24 mouse cellular contexts compared by ENCODE assay signal in genomic region chr5:111575376-111575775, GRCm38 (mm10).
A peak's percentile ranks its signal among the peaks of the same experiment; 100 is the strongest.
DNase-seq lines count a peak whose midpoint lies in the region; ATAC-seq and TF ChIP-seq lines count a peak whose summit lies in the region.
"Had no signal": no experiment of that assay in that cellular context is flagged by ENCODE, and none has a peak within 500 bp of the region (broad histone marks: within the 10 kb centered on the region; RNA-seq: fewer than 3 reads in every experiment).

No protein-coding gene starts in this region.

- H3K27me3 ChIP-seq in forebrain, embryonic 10.5 days (ENCODE audit: poor library complexity, severe bottlenecking) = peaks cover 54% of the 10 kb centered on the region
- H3K27me3 ChIP-seq in forebrain, embryonic 12.5 days = peaks cover 13% of the 10 kb centered on the region; the same call in 1 of the 2 replicates
- H3K27me3 ChIP-seq in stomach, embryonic 16.5 days (ENCODE audit: control insufficient read depth, insufficient read depth, low read length) = no peaks in the 10 kb centered on the region
- no peaks in the 10 kb centered on the region for H3K27me3 ChIP-seq in stomach, postnatal 0 days (ENCODE audit: control insufficient read depth, insufficient read depth, low read length)
- H3K27me3 ChIP-seq: embryonic facial prominence, embryonic 12.5 days; embryonic facial prominence, embryonic 15.5 days had no signal

- no peak overlapping the region for H3K4me2 ChIP-seq in forebrain, embryonic 12.5 days
- H3K4me2 ChIP-seq in stomach, embryonic 16.5 days (ENCODE audit: low read depth, low read length) = no peak overlapping the region
- H3K4me2 ChIP-seq in stomach, postnatal 0 days (replicated peaks; ENCODE audit: low read depth) = no peak overlapping the region
- H3K4me2 ChIP-seq: embryonic facial prominence, embryonic 12.5 days; embryonic facial prominence, embryonic 15.5 days; heart, embryonic 12.5 days; heart, embryonic 15.5 days; hindbrain, embryonic 14.5 days had no signal

- no peak overlapping the region for H3K4me3 ChIP-seq in forebrain, embryonic 10.5 days
- H3K4me3 ChIP-seq in forebrain, embryonic 12.5 days (replicated peaks) = no peak overlapping the region
- no peak overlapping the region for H3K4me3 ChIP-seq in stomach, embryonic 16.5 days (replicated peaks; ENCODE audit: low read length)
- no peak overlapping the region for H3K4me3 ChIP-seq in stomach, postnatal 0 days (ENCODE audit: low read depth, low read length)
- H3K4me3 ChIP-seq: embryonic facial prominence, embryonic 12.5 days; embryonic facial prominence, embryonic 15.5 days; heart, embryonic 12.5 days; heart, embryonic 15.5 days had no signal

- no peak for DNase-seq in forebrain, embryonic 10.5 days (ENCODE audit: extremely low spot score, low spot score)
- peak; percentile 15 for DNase-seq in kidney, adult 11 months
- no peak for DNase-seq in kidney, postnatal 25 days
- peak; percentile 51 for DNase-seq in kidney, adult 9 months
- DNase-seq in kidney, postnatal 10 days = no peak
- DNase-seq in stomach, postnatal 0 days (ENCODE audit: low spot score) = no peak
- DNase-seq: adrenal gland, adult 8-10 months; adrenal gland, postnatal 25 days; cerebellum, adult 11-12 months; cerebellum, adult 8-10 months; cerebellum, postnatal 10 days; gastrocnemius, postnatal 25 days; heart, adult 18-20 months; heart, postnatal 10 days; heart, postnatal 36 days had no signal

- H3K36me3 ChIP-seq in forebrain, embryonic 10.5 days (replicated peaks) = no peaks in the 10 kb centered on the region
- H3K36me3 ChIP-seq in forebrain, embryonic 12.5 days (replicated peaks) = no peaks in the 10 kb centered on the region
- H3K36me3 ChIP-seq in stomach, embryonic 16.5 days (ENCODE audit: control insufficient read depth, insufficient read depth, low read length) = no peaks in the 10 kb centered on the region
- no peaks in the 10 kb centered on the region for H3K36me3 ChIP-seq in stomach, postnatal 0 days (ENCODE audit: control insufficient read depth, insufficient read depth, low read length)
- H3K36me3 ChIP-seq: embryonic facial prominence, embryonic 12.5 days; embryonic facial prominence, embryonic 15.5 days; heart, embryonic 12.5 days; heart, embryonic 15.5 days had no signal

- no peaks in the 10 kb centered on the region for H3K9me3 ChIP-seq in forebrain, embryonic 10.5 days
- no peaks in the 10 kb centered on the region for H3K9me3 ChIP-seq in forebrain, embryonic 12.5 days
- H3K9me3 ChIP-seq in stomach, embryonic 16.5 days (replicated peaks; ENCODE audit: control insufficient read depth, low read length) = no peaks in the 10 kb centered on the region
- H3K9me3 ChIP-seq in stomach, postnatal 0 days (ENCODE audit: control insufficient read depth, low read length) = no peaks in the 10 kb centered on the region
- H3K9me3 ChIP-seq: embryonic facial prominence, embryonic 12.5 days; embryonic facial prominence, embryonic 15.5 days; heart, embryonic 12.5 days; heart, embryonic 15.5 days had no signal

- H3K9ac ChIP-seq in forebrain, embryonic 12.5 days = no peak overlapping the region
- H3K9ac ChIP-seq in stomach, embryonic 16.5 days (ENCODE audit: low read length) = no peak overlapping the region
- H3K9ac ChIP-seq in stomach, postnatal 0 days (ENCODE audit: low read length) = no peak overlapping the region
- H3K9ac ChIP-seq: embryonic facial prominence, embryonic 12.5 days; embryonic facial prominence, embryonic 15.5 days; heart, embryonic 12.5 days; heart, embryonic 15.5 days; hindbrain, embryonic 14.5 days had no signal

- peak overlapping the region; percentile 78 for H3K27ac ChIP-seq in forebrain, embryonic 10.5 days
- H3K27ac ChIP-seq in forebrain, embryonic 12.5 days = no peak overlapping the region
- peak overlapping the region; percentile 70; the same call in 1 of the 2 replicates for H3K27ac ChIP-seq in stomach, embryonic 16.5 days (ENCODE audit: low read length)
- no peak overlapping the region for H3K27ac ChIP-seq in stomach, postnatal 0 days (replicated peaks)
- H3K27ac ChIP-seq: heart, embryonic 15.5 days; hindbrain, embryonic 14.5 days had no signal

- ATAC-seq in forebrain, embryonic 12.5 days (ENCODE audit: low FRiP score) = no peak
- no peak for ATAC-seq in stomach, embryonic 16.5 days (ENCODE audit: insufficient read depth, low FRiP score)
- ATAC-seq in stomach, postnatal 0 days (ENCODE audit: low FRiP score, low TSS enrichment) = no peak
- ATAC-seq: activated CD4-positive, CD25-positive, alpha-beta regulatory T cell, adult 4 months; forebrain, embryonic 14.5 days had no signal

- TF ChIP-seq EP300 in stomach, postnatal 0 days (optimal IDR thresholded peaks at IDR 0.05) = no peak

- peaks cover 89% of the 10 kb centered on the region for H3K4me1 ChIP-seq in forebrain, embryonic 10.5 days
- peaks cover 80% of the 10 kb centered on the region for H3K4me1 ChIP-seq in forebrain, embryonic 12.5 days
- H3K4me1 ChIP-seq in stomach, embryonic 16.5 days (ENCODE audit: control insufficient read depth, insufficient read depth, low read length) = peaks cover 60% of the 10 kb centered on the region
- peaks cover 7% of the 10 kb centered on the region; the same call in 1 of the 2 replicates for H3K4me1 ChIP-seq in stomach, postnatal 0 days (replicated peaks; ENCODE audit: control insufficient read depth, insufficient read depth)

- WGBS in forebrain, embryonic 10.5 days = 90% methylated on average over 5 of the region's 5 CpGs
- 80% methylated on average over 5 of the region's 5 CpGs for WGBS in forebrain, embryonic 12.5 days
- 75% methylated on average over 5 of the region's 5 CpGs for WGBS in stomach, embryonic 16.5 days
- WGBS in stomach, postnatal 0 days = 72% methylated on average over 5 of the region's 5 CpGs

- TF ChIP-seq CTCF in stomach, postnatal 0 days (IDR thresholded peaks at IDR 0.05; ENCODE audit: low read depth) = no peak

Comparison
In these comparisons a context has a peak if more than half of its experiments do, and no peak if none do; other contexts are left out.
1. DNase-seq: peak in kidney, adult 11 months (single experiment) and kidney, adult 9 months (single experiment); none in forebrain, embryonic 10.5 days (single experiment), kidney, postnatal 25 days (0 of 2), kidney, postnatal 10 days (single experiment) and stomach, postnatal 0 days (single experiment).
2. H3K27ac ChIP-seq: peak in forebrain, embryonic 10.5 days (single experiment) and stomach, embryonic 16.5 days (single experiment); none in forebrain, embryonic 12.5 days (single experiment) and stomach, postnatal 0 days (single experiment).